Mouse (Mus musculus) CH12.LX (cell line): ENCODE data around the gene Fadd. TPM values are rescaled to one million over a fixed set of nuclear protein-coding genes. Genes with fewer than 3 reads are reported as not detected.

ENCODE experiments used
- DNase-seq: peaks from one replicate; pipeline ENCODE4 v3.0.0-alpha.2; 2013; ENCODE audit errors: extremely low read depth
- H3K27ac ChIP-seq: 2 replicates; pipeline ENCODE4 v1.5.1; 2012; ENCODE audit warnings: low read depth, mild to moderate bottlenecking, control low read depth, moderate library complexity; ENCODE audit not compliant: insufficient read depth
- H3K27me3 ChIP-seq: replicated peaks from 2 replicates; pipeline ENCODE3; 2012; ENCODE audit warnings: inconsistent platforms
- H3K36me3 ChIP-seq, 2 experiments: replicated peaks in 1 of 2; 2 replicates each; pipeline versions ENCODE3 to v1.6.1; 2012; ENCODE audit warnings: inconsistent platforms in 1 of 2, low read length in 1 of 2, mild to moderate bottlenecking in 1 of 2, mixed read lengths in 1 of 2, moderate library complexity in 1 of 2; ENCODE audit not compliant: control insufficient read depth in 1 of 2, insufficient read depth in 1 of 2
- H3K4me1 ChIP-seq, 2 experiments: 2 replicates each; pipeline ENCODE4 v1.6.1; 2012; ENCODE audit warnings: inconsistent platforms in 1 of 2, moderate library complexity in 1 of 2; ENCODE audit not compliant: insufficient read depth in 2 of 2, control insufficient read depth in 1 of 2
- H3K4me2 ChIP-seq: 2 replicates; pipeline ENCODE4 v1.6.1; 2012; ENCODE audit warnings: low read depth, mild to moderate bottlenecking, control low read depth; ENCODE audit not compliant: poor library complexity, insufficient read depth, severe bottlenecking
- H3K4me3 ChIP-seq, 3 experiments: fragments of 150-350 bp in 1 of 3; sonication (generic) in 1 of 3; replicated peaks in 1 of 3; 2 replicates each; pipeline versions ENCODE3 to v1.5.1; 2011 to 2012; ENCODE audit warnings: low read depth in 2 of 3, low read length in 2 of 3, mild to moderate bottlenecking in 2 of 3, moderate library complexity in 2 of 3, control low read depth in 1 of 3, improper control_type of control experiment in 1 of 3, inconsistent platforms in 1 of 3, mixed read lengths in 1 of 3; ENCODE audit not compliant: poor library complexity in 1 of 3
- H3K79me2 ChIP-seq: replicated peaks from 2 replicates; pipeline ENCODE4 v1.6.1; 2012; ENCODE audit warnings: mild to moderate bottlenecking, moderate library complexity; ENCODE audit not compliant: control insufficient read depth, poor library complexity, insufficient read depth, severe bottlenecking; ENCODE audit errors: extremely low read depth
- H3K9ac ChIP-seq: 2 replicates; pipeline ENCODE4 v1.6.1; 2012; ENCODE audit warnings: low read depth, mild to moderate bottlenecking, control low read depth, moderate library complexity; ENCODE audit not compliant: insufficient read depth
- H3K9me3 ChIP-seq: replicated peaks from 2 replicates; pipeline ENCODE3; 2012; ENCODE audit warnings: low read length, inconsistent platforms, mixed read lengths
- BHLHE40 ChIP-seq: IDR thresholded peaks from 2 replicates; pipeline ENCODE4 v1.6.1; 2011; ENCODE audit warnings: mild to moderate bottlenecking, low read depth, low read length, improper control_type of control experiment
- CHD1 ChIP-seq: IDR thresholded peaks from 2 replicates; pipeline ENCODE4 v1.6.1; 2012; ENCODE audit warnings: low read depth, low read length, improper control_type of control experiment, inconsistent platforms
- CTCF ChIP-seq, 2 experiments: IDR thresholded peaks in 1 of 2; conservative IDR thresholded peaks in 1 of 2; 2 replicates each; pipeline ENCODE4 v1.5.1; 2011 to 2012; ENCODE audit warnings: low read depth in 2 of 2, low read length in 2 of 2, improper control_type of control experiment in 1 of 2, inconsistent platforms in 1 of 2, mild to moderate bottlenecking in 1 of 2, moderate library complexity in 1 of 2
- E2F4 ChIP-seq: IDR thresholded peaks from 2 replicates; pipeline ENCODE4 v1.6.1; 2011; ENCODE audit warnings: low read depth, low read length, improper control_type of control experiment; ENCODE audit not compliant: insufficient replicate concordance
- EP300 ChIP-seq: IDR thresholded peaks from 2 replicates; pipeline ENCODE4 v1.6.1; 2011; ENCODE audit warnings: low read length, improper control_type of control experiment
- ETS1 ChIP-seq: conservative IDR thresholded peaks from 2 replicates; pipeline ENCODE4 v1.6.1; 2012; ENCODE audit warnings: low read depth, mild to moderate bottlenecking, inconsistent platforms, low read length, improper control_type of control experiment, moderate library complexity
- HCFC1 ChIP-seq: IDR thresholded peaks from 2 replicates; pipeline ENCODE4 v1.6.1; 2012; ENCODE audit warnings: low read depth, mild to moderate bottlenecking, inconsistent platforms, low read length, improper control_type of control experiment
- JUN ChIP-seq: IDR thresholded peaks from 2 replicates; pipeline ENCODE4 v1.6.1; 2011; ENCODE audit warnings: low read depth, mild to moderate bottlenecking, low read length, improper control_type of control experiment, moderate library complexity; ENCODE audit not compliant: insufficient read depth
- KAT2A ChIP-seq: IDR thresholded peaks from 2 replicates; pipeline ENCODE4 v1.6.1; 2012; ENCODE audit warnings: low read length, improper control_type of control experiment, inconsistent platforms; ENCODE audit not compliant: insufficient replicate concordance
- MAFK ChIP-seq: IDR thresholded peaks from 2 replicates; pipeline ENCODE4 v1.6.1; 2011; ENCODE audit warnings: low read length, improper control_type of control experiment; ENCODE audit not compliant: insufficient replicate concordance
- MXI1 ChIP-seq: IDR thresholded peaks from 2 replicates; pipeline ENCODE4 v1.6.1; 2011; ENCODE audit warnings: mild to moderate bottlenecking, low read depth, low read length, improper control_type of control experiment
- NELFE ChIP-seq: IDR thresholded peaks from 2 replicates; pipeline ENCODE4 v1.6.1; 2011; ENCODE audit warnings: low read depth, low read length, improper control_type of control experiment
- PAX5 ChIP-seq: IDR thresholded peaks from 2 replicates; pipeline ENCODE4 v1.6.1; 2012; ENCODE audit warnings: low read length, inconsistent platforms, mixed read lengths
- POLR2A ChIP-seq: IDR thresholded peaks from 2 replicates; pipeline ENCODE4 v1.6.1; 2011; ENCODE audit warnings: low read depth, mild to moderate bottlenecking, improper control_type of control experiment, low read length
- POLR2AphosphoS2 ChIP-seq: IDR thresholded peaks from 2 replicates; pipeline ENCODE4 v1.6.1; 2011; ENCODE audit warnings: low read depth, low read length, improper control_type of control experiment
- RAD21 ChIP-seq: IDR thresholded peaks from 2 replicates; pipeline ENCODE4 v1.6.1; 2011; ENCODE audit warnings: low read depth, mild to moderate bottlenecking, low read length, improper control_type of control experiment, moderate library complexity
- RCOR1 ChIP-seq: conservative IDR thresholded peaks from 2 replicates; pipeline ENCODE4 v1.6.1; 2012; ENCODE audit warnings: low read depth, mild to moderate bottlenecking, inconsistent platforms, low read length, improper control_type of control experiment
- SIN3A ChIP-seq: IDR thresholded peaks from 2 replicates; pipeline ENCODE4 v1.6.1; 2012; ENCODE audit warnings: low read length, improper control_type of control experiment, inconsistent platforms
- SMC3 ChIP-seq: IDR thresholded peaks from 2 replicates; pipeline ENCODE4 v1.6.1; 2011; ENCODE audit warnings: low read depth, low read length, improper control_type of control experiment
- TBP ChIP-seq: conservative IDR thresholded peaks from 2 replicates; pipeline ENCODE4 v1.6.1; 2011; ENCODE audit warnings: low read depth, low read length, improper control_type of control experiment
- USF1 ChIP-seq: IDR thresholded peaks from 2 replicates; pipeline ENCODE4 v1.6.1; 2014; ENCODE audit warnings: low read depth, mild to moderate bottlenecking, inconsistent platforms, low read length, improper control_type of control experiment
- USF2 ChIP-seq: conservative IDR thresholded peaks from 2 replicates; pipeline ENCODE4 v1.6.1; 2011; ENCODE audit warnings: low read depth, low read length, improper control_type of control experiment
- ZC3H11A ChIP-seq: IDR thresholded peaks from 2 replicates; pipeline ENCODE4 v1.6.1; 2012; ENCODE audit warnings: low read depth, mild to moderate bottlenecking, inconsistent platforms, low read length, improper control_type of control experiment
- ZKSCAN1 ChIP-seq: IDR thresholded peaks from 2 replicates; pipeline ENCODE4 v1.6.1; 2012; ENCODE audit warnings: low read depth, inconsistent platforms, low read length, improper control_type of control experiment, borderline replicate concordance
- ZMIZ1 ChIP-seq: IDR thresholded peaks from 2 replicates; pipeline ENCODE4 v1.6.1; 2012; ENCODE audit warnings: low read depth, mild to moderate bottlenecking, inconsistent platforms, low read length, improper control_type of control experiment
- dilution Hi-C: fragments of 300-500 bp; cut with MboI; formaldehyde crosslinking; loops from 2 replicates; pipeline ENCODE4 v1.14.3; 2020; ENCODE audit warnings: low sequenced_read_pairs; ENCODE audit not compliant: extremely low pct_unique_long_range_greater_than_20kb, extremely low pct_ligation_motif_present
- in situ Hi-C: fragments of 300-500 bp; cut with MboI; formaldehyde crosslinking; loops from 3 replicates; pipeline ENCODE4 v1.14.3; 2019; ENCODE audit warnings: low sequenced_read_pairs, low pct_ligation_motif_present, low pct_unique_long_range_greater_than_20kb, mixed read lengths
- polyA plus RNA-seq: library from polyadenylated mRNA; unstranded; fragments of >175 nt; gene quantifications from 2 replicates; pipeline ENCODE4 v1.2.1, GENCODE M21; 2012; ENCODE audit warnings: low read depth; ENCODE audit not compliant: insufficient read length
- total RNA-seq, 2 experiments: library from RNA; depleted of rRNA; stranded (reverse); fragments of 300-350 nt in 1 of 2; fragments of >200 nt in 1 of 2; gene quantifications; 2 replicates each; pipeline ENCODE4 v1.2.3; 2012 to 2014

The Fadd gene
- total and polyA plus RNA-seq, 3 experiments: 2.9 to 7.0 (median 4.5) TPM

DNA sequence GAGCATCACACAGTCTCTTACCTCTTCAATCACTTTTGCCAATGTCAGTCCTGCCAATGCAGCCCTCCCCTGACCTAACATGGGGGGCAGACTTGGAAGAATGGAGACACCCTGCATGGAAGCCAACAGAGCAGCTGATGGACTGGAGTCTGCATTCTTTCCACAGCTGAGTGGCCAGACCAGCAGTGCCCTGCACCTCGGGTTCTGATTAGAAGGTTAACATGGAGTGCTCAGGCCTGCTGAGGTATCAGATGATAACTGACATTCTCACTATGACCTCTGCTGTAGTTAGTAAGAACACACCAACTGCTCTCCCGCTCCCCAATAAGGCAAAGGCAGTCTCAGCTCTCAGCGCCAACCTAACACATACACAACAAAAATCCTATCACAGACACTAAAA, 37.0 kb downstream of the Fadd start:
- H3K4me3 ChIP-seq: no peak overlapping the region
- no peaks in the 10 kb centered on the region for H3K9me3 ChIP-seq
- no peak overlapping the region for H3K9ac ChIP-seq
- TF ChIP-seq POLR2AphosphoS2: no peak
- no peak for TF ChIP-seq USF1
- TF ChIP-seq MXI1: no peak
- TF ChIP-seq SMC3: no peak
- no peak for TF ChIP-seq NELFE
- TF ChIP-seq ZKSCAN1: no peak
- TF ChIP-seq TBP: no peak
- no peak for TF ChIP-seq RAD21
- TF ChIP-seq USF2: no peak
- no peak for TF ChIP-seq ZC3H11A
- DNase-seq: no peak
- H3K4me2 ChIP-seq: no peak overlapping the region
- H3K36me3 ChIP-seq: peaks cover 12 to 56% of the 10 kb centered on the region in 2 experiments
- peaks cover 17% of the 10 kb centered on the region for H3K79me2 ChIP-seq
- dilution Hi-C loops: no loop called here
- H3K27me3 ChIP-seq: no peaks in the 10 kb centered on the region
- in situ Hi-C loops: no loop called here
- H3K27ac ChIP-seq: no peak overlapping the region
- peaks cover 0 to 5% of the 10 kb centered on the region in 2 experiments; a peak in 1 of 4 replicates for H3K4me1 ChIP-seq

DNA sequence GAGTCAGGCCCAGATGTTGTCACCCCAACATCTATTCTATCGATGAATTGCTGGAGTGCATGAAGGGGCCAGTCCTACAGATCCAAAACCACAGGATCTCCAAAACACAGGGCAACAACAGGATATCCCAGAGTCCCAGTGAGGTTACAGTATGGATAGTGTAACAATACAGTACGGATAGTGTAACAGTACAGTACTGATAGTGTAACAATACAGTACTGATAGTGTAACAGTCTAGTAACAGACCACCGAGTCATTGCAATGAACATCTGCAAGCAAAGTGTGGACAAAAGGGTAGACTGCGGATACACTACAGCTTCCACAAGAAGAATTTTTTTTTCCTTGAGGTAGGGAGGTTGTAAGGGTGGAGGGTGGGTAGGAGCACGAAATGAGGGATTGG, 40.9 kb downstream of the Fadd start:
- Histone ChIP-seq H3K27ac (no peak overlapping the region), H3K4me3 (no peak overlapping the region), H3K9ac (no peak overlapping the region), H3K36me3 (peaks cover 6 to 52% of the 10 kb centered on the region in 2 experiments), H3K4me2 (no peak overlapping the region), H3K9me3 (no peaks in the 10 kb centered on the region), H3K79me2 (peaks cover 16% of the 10 kb centered on the region), H3K27me3 (no peaks in the 10 kb centered on the region), H3K4me1 (peaks cover 0 to 34% of the 10 kb centered on the region in 2 experiments; a peak in 2 of 4 replicates)
- in situ Hi-C loops: no loop called here
- no peak for DNase-seq
- dilution Hi-C loops: no loop called here
- TF ChIP-seq CTCF (conservative IDR thresholded peaks at IDR 0.05 in 1 of 2, IDR thresholded peaks at IDR 0.05 in 1 of 2; ENCODE audit: low read depth in 2 of 2, low read length in 2 of 2): no peak

DNA sequence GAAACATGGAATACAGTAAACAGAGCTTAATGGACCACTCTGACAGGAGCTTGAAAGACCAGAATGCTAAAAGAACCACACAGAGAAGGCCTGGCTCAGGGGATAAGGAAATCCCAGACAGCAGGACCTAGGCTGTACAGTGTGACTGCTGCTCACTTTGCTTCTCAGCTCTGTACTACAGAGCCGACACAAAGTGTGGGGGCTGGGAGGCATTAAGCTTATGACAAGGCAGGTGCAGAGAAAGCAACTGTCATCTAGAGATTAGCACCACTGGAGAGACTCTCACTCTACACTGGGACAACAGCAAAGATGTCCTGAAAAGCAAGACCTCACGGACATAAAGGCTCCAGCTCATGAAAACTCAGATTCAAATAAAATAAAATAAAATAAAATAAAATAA, 43.1 kb downstream of the Fadd start:
- Histone ChIP-seq H3K9me3 (no peaks in the 10 kb centered on the region), H3K79me2 (peaks cover 7% of the 10 kb centered on the region), H3K27ac (no peak overlapping the region), H3K4me3 (no peak overlapping the region), H3K9ac (no peak overlapping the region), H3K36me3 (peaks cover 3 to 56% of the 10 kb centered on the region in 2 experiments), H3K4me1 (peaks cover 0 to 35% of the 10 kb centered on the region in 2 experiments; a peak in 2 of 4 replicates), H3K27me3 (no peaks in the 10 kb centered on the region), H3K4me2 (no peak overlapping the region)
- DNase-seq: no peak
- TF ChIP-seq MAFK (no peak), TBP (no peak), ETS1 (no peak), BHLHE40 (no peak), ZMIZ1 (no peak), POLR2AphosphoS2 (no peak), KAT2A (no peak), HCFC1 (no peak), POLR2A (no peak), CHD1 (no peak), MXI1 (no peak), ZKSCAN1 (no peak), ZC3H11A (no peak), JUN (no peak), NELFE (no peak), RCOR1 (no peak), SIN3A (no peak), PAX5 (no peak), EP300 (no peak), E2F4 (no peak)
- in situ Hi-C loops (no loop called here), dilution Hi-C loops (no loop called here)
